Mouse (Mus musculus) bone marrow macrophage, adult 2 months (primary cell): ENCODE measurements at regions not wholly inside any gene's neighbourhood (a gene's known extent, or its start where the extent isn't known, plus 50 kb on each side); places are given as distances from the start of the nearest gene placed in this dataset.

Experiments
- CTCF ChIP-seq: IDR thresholded peaks from 2 replicates; pipeline ENCODE4 v1.5.1; 2012; ENCODE audit warnings: low read depth, mild to moderate bottlenecking, low read length, moderate library complexity
- POLR2A ChIP-seq: IDR thresholded peaks from 2 replicates; pipeline ENCODE4 v1.6.1; 2012; ENCODE audit warnings: mild to moderate bottlenecking, low read depth, low read length, borderline replicate concordance

- TF ChIP-seq CTCF = no peak
- no peak for TF ChIP-seq POLR2A
These were observed 106.4 kb upstream of the Mgme1 start for GRCm38 (mm10) chr2:144164102-144164501.
